Mouse (Mus musculus): Measurements from ENCODE around the gene Aldh9a1. TPM values are rescaled to one million over a fixed set of nuclear protein-coding genes. Genes with fewer than 3 reads are reported as not detected.

The Aldh9a1 gene
- polyA plus RNA-seq (2014; fragmentation: Illumina TruSeq; extraction: RNeasy Lipid Tissue Mini Kit (QIAGEN cat#74804); ENCODE audit: low read depth, low replicate concordance), result 39.1 TPM

GRCm38 (mm10) chr1:167349815-167350596 is at the start of gene Aldh9a1:
Gene Aldh9a1 (plus strand): TSS chr1:167349991.

GRCm38 (mm10) chr1:167308261-167309054 is 41.3 kb upstream of the Aldh9a1 start, which contains the start of gene Tmco1:
Gene Tmco1 (plus strand): TSS chr1:167308378.

GRCm38 (mm10) chr1:167393683-167394492 is 44.1 kb downstream of the Aldh9a1 start, which contains the start of gene Mgst3:
Gene Mgst3 (minus strand): TSS chr1:167393841.

Other genes starting within 250 kb of the Aldh9a1 start
- gene Uck2, start 64.7 kb upstream of the Aldh9a1 start, polyA plus RNA-seq (2014; fragmentation: Illumina TruSeq; extraction: RNeasy Lipid Tissue Mini Kit (QIAGEN cat#74804); ENCODE audit: low read depth, low replicate concordance), result 15.4 TPM
- gene Tmco1, start 41.6 kb upstream of the Aldh9a1 start, polyA plus RNA-seq (2014; fragmentation: Illumina TruSeq; extraction: RNeasy Lipid Tissue Mini Kit (QIAGEN cat#74804); ENCODE audit: low read depth, low replicate concordance), result 107 TPM
- gene Mgst3, start 43.9 kb downstream of the Aldh9a1 start, polyA plus RNA-seq (2014; fragmentation: Illumina TruSeq; extraction: RNeasy Lipid Tissue Mini Kit (QIAGEN cat#74804); ENCODE audit: low read depth, low replicate concordance), result 110 TPM
- gene Lrrc52, start 116.8 kb downstream of the Aldh9a1 start, polyA plus RNA-seq (2014; fragmentation: Illumina TruSeq; extraction: RNeasy Lipid Tissue Mini Kit (QIAGEN cat#74804); ENCODE audit: low read depth, low replicate concordance), result 0.46 TPM
- gene Rxrg, start 248.4 kb downstream of the Aldh9a1 start, polyA plus RNA-seq (2014; fragmentation: Illumina TruSeq; extraction: RNeasy Lipid Tissue Mini Kit (QIAGEN cat#74804); ENCODE audit: low read depth, low replicate concordance), result 8.1 TPM